Mouse (Mus musculus): ENCODE data around the gene Stpg1. TPM values are rescaled to one million over a fixed set of nuclear protein-coding genes. Genes with fewer than 3 reads are reported as not detected.

The Stpg1 gene
- polyA plus RNA-seq, 2 experiments, result 0.02 TPM; not detected in 1

DNA sequence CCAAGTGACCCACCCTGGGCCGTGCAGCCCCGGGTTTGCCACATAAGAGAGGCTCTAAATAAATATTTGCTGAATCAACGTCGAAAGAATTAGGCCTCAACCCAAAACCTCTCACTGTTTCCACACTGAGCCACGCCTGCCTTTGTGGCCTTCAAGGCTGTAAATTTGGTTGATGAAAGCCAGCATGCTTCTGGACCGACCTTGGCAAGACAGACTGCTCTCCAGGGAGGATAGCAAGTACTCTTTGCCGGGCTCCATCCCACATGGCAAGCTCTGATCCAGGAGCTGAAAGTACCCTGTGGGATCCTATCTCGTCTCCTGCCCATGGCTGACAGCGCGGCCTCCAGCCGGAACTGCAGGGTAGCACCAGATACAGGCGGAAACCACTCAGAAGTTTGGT lies 14.9 kb downstream of the Stpg1 start:
- no peaks in the 10 kb centered on the region for H3K9me3 ChIP-seq (ENCODE audit: control insufficient read depth, low read length)
- ATAC-seq (ENCODE audit: insufficient read depth) (no peak), DNase-seq (ENCODE audit: low read depth in 3 of 3, low spot score in 3 of 3) (no peak)
- TF ChIP-seq CTCF (IDR thresholded peaks at IDR 0.05; ENCODE audit: low read depth), result no peak
- no peak for TF ChIP-seq EP300 (IDR thresholded peaks at IDR 0.05; ENCODE audit: low read depth)
- H3K4me3 ChIP-seq (ENCODE audit: insufficient read depth in 1 of 2, low read depth in 2 of 2, low read length in 2 of 2), result no peak overlapping the region
- no peak overlapping the region for H3K27ac ChIP-seq
- no peaks in the 10 kb centered on the region for H3K27me3 ChIP-seq (ENCODE audit: control insufficient read depth, insufficient read depth, low read length)
- no peak overlapping the region for H3K9ac ChIP-seq (replicated peaks)
- H3K36me3 ChIP-seq (replicated peaks; ENCODE audit: control insufficient read depth, insufficient read depth, low read depth), result no peaks in the 10 kb centered on the region
- WGBS (ENCODE audit: insufficient replicate concordance), result 62% methylated on average over 12 of the region's 12 CpGs
- no peak overlapping the region for H3K4me2 ChIP-seq (ENCODE audit: low read depth)
- peaks cover 0 to 2% of the 10 kb centered on the region in 2 experiments; a peak in 2 of 4 replicates for H3K4me1 ChIP-seq (replicated peaks; ENCODE audit: control insufficient read depth in 2 of 2, insufficient read depth in 2 of 2, low read length in 1 of 2)

DNA sequence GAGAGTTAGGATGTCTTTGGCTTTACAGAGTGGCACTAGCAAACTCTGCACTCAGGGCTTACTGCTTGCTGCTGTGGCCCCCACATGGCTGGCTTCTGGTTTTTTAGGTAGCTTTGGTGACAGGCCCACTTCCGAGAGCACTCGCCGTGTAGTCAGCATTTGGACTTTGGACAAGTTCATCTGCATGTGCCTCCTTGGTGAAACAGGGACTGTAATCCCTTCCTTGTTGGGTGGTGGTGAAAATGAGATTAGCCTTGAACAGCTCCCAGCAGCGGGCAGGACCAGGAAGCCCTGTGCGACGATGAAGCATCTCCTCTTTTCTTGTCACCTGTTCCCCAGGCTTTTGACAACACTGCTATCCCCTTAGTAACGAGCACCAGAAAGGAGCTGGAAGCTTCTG lies 19.3 kb downstream of the Stpg1 start:
- DNase-seq (ENCODE audit: low read depth in 3 of 3, low spot score in 3 of 3), result no peak
- Histone ChIP-seq H3K36me3 (replicated peaks; ENCODE audit: control insufficient read depth, insufficient read depth, low read depth) (no peaks in the 10 kb centered on the region), H3K4me3 (ENCODE audit: insufficient read depth in 1 of 2, low read depth in 2 of 2, low read length in 2 of 2) (no peak overlapping the region), H3K27me3 (ENCODE audit: control insufficient read depth, insufficient read depth, low read length) (no peaks in the 10 kb centered on the region), H3K4me2 (ENCODE audit: low read depth) (no peak overlapping the region), H3K9me3 (ENCODE audit: control insufficient read depth, low read length) (no peaks in the 10 kb centered on the region), H3K4me1 (replicated peaks; ENCODE audit: control insufficient read depth in 2 of 2, insufficient read depth in 2 of 2, low read length in 1 of 2) (0 out of 4 replicates have a peak, but pooled peaks cover 0 to 5% of the 10 kb centered on the region in 2 experiments), H3K27ac (no peak overlapping the region), H3K9ac (replicated peaks) (no peak overlapping the region)
- ATAC-seq (ENCODE audit: insufficient read depth), result no peak
- no peak for TF ChIP-seq EP300 (IDR thresholded peaks at IDR 0.05; ENCODE audit: low read depth)
- no peak for TF ChIP-seq CTCF (IDR thresholded peaks at IDR 0.05; ENCODE audit: low read depth)
- WGBS (ENCODE audit: insufficient replicate concordance), result 68% methylated on average over 7 of the region's 7 CpGs

DNA sequence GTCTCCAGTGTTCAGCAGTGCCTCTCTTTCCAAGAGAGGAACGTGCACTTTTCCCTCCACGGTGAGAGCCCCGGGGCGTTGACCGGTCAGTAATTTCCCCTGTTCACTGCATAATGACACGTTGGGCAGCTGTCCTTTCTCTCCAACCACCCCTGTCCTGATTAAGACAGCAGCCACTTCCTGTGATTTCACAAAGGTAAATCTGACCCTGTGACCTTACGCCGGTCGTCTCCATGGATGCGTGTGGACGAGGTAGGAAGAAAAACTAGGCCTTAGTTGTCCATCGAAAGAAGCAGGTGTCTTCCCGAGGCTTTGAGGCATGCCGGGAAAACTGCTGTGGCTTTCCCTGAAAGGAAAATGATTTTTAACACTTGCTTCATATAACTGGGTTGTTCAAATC lies 20.3 kb downstream of the Stpg1 start:
- Histone ChIP-seq H3K9me3 (ENCODE audit: control insufficient read depth, low read length) (no peaks in the 10 kb centered on the region), H3K9ac (replicated peaks) (no peak overlapping the region), H3K27me3 (ENCODE audit: control insufficient read depth, insufficient read depth, low read length) (no peaks in the 10 kb centered on the region), H3K4me2 (ENCODE audit: low read depth) (no peak overlapping the region), H3K36me3 (replicated peaks; ENCODE audit: control insufficient read depth, insufficient read depth, low read depth) (no peaks in the 10 kb centered on the region), H3K4me3 (ENCODE audit: insufficient read depth in 1 of 2, low read depth in 2 of 2, low read length in 2 of 2) (no peak overlapping the region), H3K27ac (no peak overlapping the region), H3K4me1 (replicated peaks; ENCODE audit: control insufficient read depth in 2 of 2, insufficient read depth in 2 of 2, low read length in 1 of 2) (0 out of 4 replicates have a peak, but pooled peaks cover 0 to 5% of the 10 kb centered on the region in 2 experiments)
- no peak for ATAC-seq (ENCODE audit: insufficient read depth)
- TF ChIP-seq EP300 (IDR thresholded peaks at IDR 0.05; ENCODE audit: low read depth) (no peak), CTCF (IDR thresholded peaks at IDR 0.05; ENCODE audit: low read depth) (no peak)
- no peak for DNase-seq (ENCODE audit: low read depth in 3 of 3, low spot score in 3 of 3)
- 63% methylated on average over 14 of the region's 14 CpGs for WGBS (ENCODE audit: insufficient replicate concordance)

DNA sequence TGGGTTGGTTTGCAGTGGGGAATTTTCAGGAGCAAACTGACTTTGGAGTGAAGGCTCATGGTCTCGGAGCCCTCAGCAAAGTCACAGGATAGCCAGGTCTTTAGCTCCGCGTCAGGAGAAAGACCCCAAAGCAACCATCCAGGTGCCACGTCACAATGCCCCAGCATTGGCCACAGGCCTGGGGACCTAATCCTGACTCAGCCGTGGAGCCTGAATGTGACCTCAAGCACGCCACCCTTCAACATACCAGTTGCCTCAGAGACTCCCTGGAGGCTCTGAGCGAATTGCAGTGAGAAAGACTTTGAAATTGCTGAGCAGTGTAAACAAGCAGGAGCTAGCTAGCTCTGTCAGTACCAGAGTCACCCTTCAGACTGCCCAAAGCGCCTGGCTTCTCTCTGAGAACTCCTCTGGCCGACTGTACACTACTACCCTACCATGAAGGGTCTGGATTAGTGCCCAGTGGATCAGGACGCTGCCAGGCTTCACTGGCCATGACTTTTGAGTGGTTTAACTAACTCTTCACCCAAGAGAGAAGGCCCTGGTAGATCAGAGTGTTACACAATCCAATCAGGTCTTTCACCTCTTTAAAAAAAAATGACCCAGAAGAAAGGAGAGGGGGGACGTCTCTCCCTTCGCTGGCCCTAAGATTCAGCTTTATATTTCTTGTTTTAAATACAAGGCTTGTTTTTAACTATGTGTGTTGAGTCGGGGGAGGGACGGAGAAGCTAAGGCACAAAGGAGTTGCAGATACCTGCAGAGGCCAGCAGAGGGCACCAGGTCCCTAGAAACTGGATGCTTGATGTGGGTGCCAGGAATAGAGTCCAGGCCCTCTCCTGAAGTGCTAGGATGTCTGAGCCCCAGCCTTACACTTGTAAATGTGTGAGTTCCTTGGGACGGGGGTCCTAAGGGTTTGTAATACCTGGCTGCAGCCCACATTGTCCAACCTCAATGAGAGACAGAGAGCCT lies 22.0 kb downstream of the Stpg1 start:
- Histone ChIP-seq H3K9ac (replicated peaks) (no peak overlapping the region), H3K27me3 (ENCODE audit: control insufficient read depth, insufficient read depth, low read length) (no peaks in the 10 kb centered on the region), H3K27ac (no peak overlapping the region), H3K9me3 (ENCODE audit: control insufficient read depth, low read length) (no peaks in the 10 kb centered on the region), H3K4me2 (ENCODE audit: low read depth) (no peak overlapping the region), H3K4me3 (ENCODE audit: insufficient read depth in 1 of 2, low read depth in 2 of 2, low read length in 2 of 2) (no peak overlapping the region), H3K4me1 (replicated peaks; ENCODE audit: control insufficient read depth in 2 of 2, insufficient read depth in 2 of 2, low read length in 1 of 2) (0 out of 4 replicates have a peak, but pooled peaks cover 0 to 5% of the 10 kb centered on the region in 2 experiments), H3K36me3 (replicated peaks; ENCODE audit: control insufficient read depth, insufficient read depth, low read depth) (no peaks in the 10 kb centered on the region)
- DNase-seq (ENCODE audit: low read depth in 3 of 3, low spot score in 3 of 3) (no peak), ATAC-seq (ENCODE audit: insufficient read depth) (no peak)
- TF ChIP-seq EP300 (IDR thresholded peaks at IDR 0.05; ENCODE audit: low read depth) (no peak), CTCF (IDR thresholded peaks at IDR 0.05; ENCODE audit: low read depth) (peak; percentile 89)
- 35% methylated on average over 15 of the region's 15 CpGs for WGBS (ENCODE audit: insufficient replicate concordance)

DNA sequence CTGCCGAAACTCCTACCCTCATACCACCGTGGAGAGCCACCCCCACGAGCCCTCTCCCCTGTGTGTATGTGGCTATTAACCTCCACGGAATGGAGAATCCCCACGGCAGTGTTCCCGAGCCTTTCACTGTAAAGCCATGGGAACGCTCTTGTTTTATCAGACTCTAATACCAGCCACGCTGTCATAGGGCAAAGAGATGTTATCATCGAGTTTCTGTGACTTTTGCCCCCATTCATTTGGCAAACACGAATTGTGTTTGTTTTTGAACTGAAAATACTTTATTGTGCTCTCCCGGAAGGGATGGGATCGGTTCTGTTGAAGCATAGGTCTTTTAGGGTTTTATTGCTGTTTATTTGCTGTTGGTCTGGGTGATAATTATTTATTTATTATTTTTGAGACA lies 23.5 kb downstream of the Stpg1 start:
- H3K9me3 ChIP-seq (ENCODE audit: control insufficient read depth, low read length), result no peaks in the 10 kb centered on the region
- no peak overlapping the region for H3K4me3 ChIP-seq (ENCODE audit: insufficient read depth in 1 of 2, low read depth in 2 of 2, low read length in 2 of 2)
- no peak overlapping the region for H3K9ac ChIP-seq (replicated peaks)
- no peak overlapping the region for H3K4me2 ChIP-seq (ENCODE audit: low read depth)
- ATAC-seq (ENCODE audit: insufficient read depth) (no peak), DNase-seq (ENCODE audit: low read depth in 3 of 3, low spot score in 3 of 3) (no peak)
- WGBS (ENCODE audit: insufficient replicate concordance), result 58% methylated on average over 12 of the region's 12 CpGs
- TF ChIP-seq CTCF (IDR thresholded peaks at IDR 0.05; ENCODE audit: low read depth) (no peak), EP300 (IDR thresholded peaks at IDR 0.05; ENCODE audit: low read depth) (no peak)
- H3K27ac ChIP-seq, result no peak overlapping the region
- H3K27me3 ChIP-seq (ENCODE audit: control insufficient read depth, insufficient read depth, low read length), result no peaks in the 10 kb centered on the region
- H3K4me1 ChIP-seq (replicated peaks; ENCODE audit: control insufficient read depth in 2 of 2, insufficient read depth in 2 of 2, low read length in 1 of 2), result 0 out of 4 replicates have a peak, but pooled peaks cover 0 to 5% of the 10 kb centered on the region in 2 experiments
- no peaks in the 10 kb centered on the region for H3K36me3 ChIP-seq (replicated peaks; ENCODE audit: control insufficient read depth, insufficient read depth, low read depth)
